Mouse (Mus musculus) testis, adult 2 months (tissue): ENCODE measurements around the gene Gm15517. TPM values are rescaled to one million over a fixed set of nuclear protein-coding genes. Genes with fewer than 3 reads are reported as not detected.
"Not testable (repeated sequence)": the region's sequence is repeated elsewhere in the genome, so short reads cannot be mapped to it uniquely, and the experiment has no call there.

ENCODE experiments used
- H3K27ac ChIP-seq: fragments of 200-500 bp; 2 replicates; pipeline ENCODE4 v1.5.1; 2012; ENCODE audit warnings: low read depth, low read length; ENCODE audit not compliant: control insufficient read depth, insufficient read depth
- H3K27me3 ChIP-seq: fragments of 200-500 bp; 2 replicates; pipeline ENCODE4 v1.6.1; 2012; ENCODE audit warnings: mild to moderate bottlenecking, low read length, moderate library complexity; ENCODE audit not compliant: control insufficient read depth, insufficient read depth
- H3K36me3 ChIP-seq: fragments of 200-500 bp; 2 replicates; pipeline ENCODE4 v1.6.1; 2012; ENCODE audit warnings: mild to moderate bottlenecking, low read length; ENCODE audit not compliant: control insufficient read depth, insufficient read depth
- H3K4me1 ChIP-seq: fragments of 200-500 bp; 2 replicates; pipeline ENCODE4 v1.6.1; 2012; ENCODE audit warnings: low read length; ENCODE audit not compliant: control insufficient read depth, insufficient read depth
- H3K4me3 ChIP-seq: fragments of 200-500 bp; 2 replicates; pipeline ENCODE4 v1.5.1; 2012; ENCODE audit warnings: low read depth, mild to moderate bottlenecking, low read length, moderate library complexity, mixed read lengths; ENCODE audit not compliant: control insufficient read depth
- CTCF ChIP-seq: fragments of 200-500 bp; IDR thresholded peaks from 2 replicates; pipeline ENCODE4 v1.5.1; 2012; ENCODE audit warnings: low read depth, mild to moderate bottlenecking, inconsistent platforms, low read length, moderate library complexity; ENCODE audit not compliant: control insufficient read depth, insufficient read depth, insufficient replicate concordance
- POLR2A ChIP-seq: fragments of 200-500 bp; IDR thresholded peaks from 2 replicates; pipeline ENCODE4 v1.6.1; 2012; ENCODE audit warnings: low read depth, mild to moderate bottlenecking, inconsistent platforms, low read length, moderate library complexity; ENCODE audit not compliant: control insufficient read depth
- polyA plus RNA-seq: library from polyadenylated mRNA; depleted of rRNA; stranded (reverse); fragments of >200 nt; gene quantifications from 2 replicates; pipeline ENCODE4 v1.2.3, GENCODE M21; 2012; rRNA removed

Gene Gm15517
- 3,148 and 3,520 TPM in 2 replicates for polyA plus RNA-seq

GRCm38 (mm10) chr7:44261147-44261546 lies at the start of gene Gm15517:
Gene Gm15517 (plus strand): TSS chr7:44261447.
- Histone ChIP-seq H3K4me1 (peaks cover 9% of the 10 kb centered on the region), H3K27ac (peak within 1 kb of the TSS; percentile 60), H3K36me3 (no peaks in the 10 kb centered on the region), H3K4me3 (peak within 1 kb of the TSS; percentile 84), H3K27me3 (no peaks in the 10 kb centered on the region)
- TF ChIP-seq POLR2A (peak; percentile 42; the same call in 1 of the 2 replicates), CTCF (no peak)

GRCm38 (mm10) chr7:44215645-44216044 lies 45.6 kb upstream of the Gm15517 start, which contains the start of gene Klk1b5:
Gene Klk1b5 (plus strand): TSS chr7:44215945.
- TF ChIP-seq POLR2A (no peak), CTCF (no peak)
- Histone ChIP-seq H3K4me1 (no peaks in the 10 kb centered on the region), H3K27me3 (no peaks in the 10 kb centered on the region), H3K4me3 (no peak within 1 kb of the TSS), H3K36me3 (no peaks in the 10 kb centered on the region), H3K27ac (no peak within 1 kb of the TSS)

- not testable (repeated sequence) for H3K4me1 ChIP-seq, H3K4me3 ChIP-seq, H3K27me3 ChIP-seq, H3K36me3 ChIP-seq, H3K27ac ChIP-seq
Measured at GRCm38 (mm10) chr7:44221601-44222000, 39.6 kb upstream of the Gm15517 start.

GRCm38 (mm10) chr7:44222335-44222734 lies 38.9 kb upstream of the Gm15517 start:
- not testable (repeated sequence) for H3K36me3 ChIP-seq, H3K27ac ChIP-seq, H3K4me3 ChIP-seq, H3K27me3 ChIP-seq, H3K4me1 ChIP-seq

- TF ChIP-seq POLR2A: no peak
Measured at GRCm38 (mm10) chr7:44225076-44225475, 36.2 kb upstream of the Gm15517 start, which contains the start of gene Klk1. Gene Klk1 (plus strand): TSS chr7:44225360.

GRCm38 (mm10) chr7:44235909-44236308 lies 25.3 kb upstream of the Gm15517 start, which contains the start of gene Gm36864:
Gene Gm36864 (plus strand): TSS chr7:44236177.
- Histone ChIP-seq H3K27ac (peak within 1 kb of the TSS; percentile 96), H3K27me3 (no peaks in the 10 kb centered on the region), H3K36me3 (no peaks in the 10 kb centered on the region; the same call in 1 of the 2 replicates), H3K4me3 (peak within 1 kb of the TSS; percentile 88), H3K4me1 (peaks cover 3% of the 10 kb centered on the region)
- peak; percentile 81; the same call in 1 of the 2 replicates for TF ChIP-seq POLR2A
- TF ChIP-seq CTCF: no peak

More at GRCm38 (mm10) chr7:44225076-44225475, 36.2 kb upstream of the Gm15517 start, which contains the start of gene Klk1:
- no peak within 1 kb of the TSS for H3K4me3 ChIP-seq
- H3K27me3 ChIP-seq: no peaks in the 10 kb centered on the region
- H3K36me3 ChIP-seq: no peaks in the 10 kb centered on the region
- peaks cover 1% of the 10 kb centered on the region for H3K4me1 ChIP-seq
- H3K27ac ChIP-seq: no peak within 1 kb of the TSS

- Histone ChIP-seq H3K36me3 (no peaks in the 10 kb centered on the region; the same call in 1 of the 2 replicates), H3K4me3 (no peak overlapping the region), H3K4me1 (peaks cover 3% of the 10 kb centered on the region), H3K27me3 (no peaks in the 10 kb centered on the region), H3K27ac (no peak overlapping the region)
- TF ChIP-seq POLR2A (no peak), CTCF (no peak)
Measured at GRCm38 (mm10) chr7:44239913-44240312, 21.3 kb upstream of the Gm15517 start.

GRCm38 (mm10) chr7:44240712-44241111 lies 20.5 kb upstream of the Gm15517 start:
- Histone ChIP-seq H3K4me1 (peaks cover 3% of the 10 kb centered on the region), H3K27ac (no peak overlapping the region), H3K36me3 (no peaks in the 10 kb centered on the region; the same call in 1 of the 2 replicates), H3K27me3 (no peaks in the 10 kb centered on the region), H3K4me3 (no peak overlapping the region)
- TF ChIP-seq POLR2A (no peak), CTCF (no peak)
